Mouse (Mus musculus) lung, postnatal 0 days (tissue): ENCODE measurements at regions not wholly inside any gene's neighbourhood (a gene's known extent, or its start where the extent isn't known, plus 50 kb on each side); places are given as distances from the start of the nearest gene placed in this dataset.
A peak's percentile ranks its signal among the peaks of the same experiment; 100 is the strongest.

ENCODE experiments used
- ATAC-seq: fragments of 200-750 bp; cut with Nextera tagmentation; 2 replicates; pipeline ENCODE4 v1.8.0; 2017; ENCODE audit warnings: moderate library complexity
- DNase-seq: peaks from one replicate; pipeline ENCODE4 v3.0.0-alpha.2; 2016; ENCODE audit warnings: low spot score
- H3K27ac ChIP-seq: fragments of 300-500 bp; sonication (generic); 2 replicates; pipeline ENCODE4 v1.5.1; 2014; ENCODE audit warnings: antibody characterized with exemption, mild to moderate bottlenecking, low read length, mixed read lengths
- H3K27me3 ChIP-seq: fragments of 300-500 bp; sonication (generic); replicated peaks from 2 replicates; pipeline ENCODE4 v1.6.1; 2014; ENCODE audit warnings: low read length, mixed read lengths; ENCODE audit not compliant: insufficient read depth
- H3K36me3 ChIP-seq: fragments of 300-500 bp; sonication (generic); 2 replicates; pipeline ENCODE4 v1.6.1; 2014; ENCODE audit warnings: low read length, mixed read lengths; ENCODE audit not compliant: insufficient read depth
- H3K4me1 ChIP-seq: fragments of 300-500 bp; sonication (generic); 2 replicates; pipeline ENCODE4 v1.6.1; 2014; ENCODE audit warnings: antibody characterized with exemption, low read depth, low read length, mixed read lengths; ENCODE audit not compliant: insufficient read depth
- H3K4me2 ChIP-seq: fragments of 300-500 bp; sonication (generic); replicated peaks from 2 replicates; pipeline ENCODE4 v1.6.1; 2014; ENCODE audit warnings: low read depth, mild to moderate bottlenecking, low read length, moderate library complexity, mixed read lengths
- H3K4me3 ChIP-seq: fragments of 300-500 bp; sonication (generic); 2 replicates; pipeline ENCODE4 v1.5.1; 2014; ENCODE audit warnings: low read depth, low read length
- H3K9ac ChIP-seq: fragments of 300-500 bp; sonication (generic); replicated peaks from 2 replicates; pipeline ENCODE4 v1.6.1; 2014; ENCODE audit warnings: low read depth, mild to moderate bottlenecking
- H3K9me3 ChIP-seq: fragments of 300-500 bp; sonication (generic); 2 replicates; pipeline ENCODE4 v1.6.1; 2016; ENCODE audit warnings: low read length, mixed read lengths
- CTCF ChIP-seq: IDR thresholded peaks from 2 replicates; pipeline ENCODE4 v1.5.1; 2016; ENCODE audit warnings: antibody characterized with exemption, mild to moderate bottlenecking
- EP300 ChIP-seq: IDR thresholded peaks from 2 replicates; pipeline ENCODE4 v1.6.1; 2016; ENCODE audit warnings: antibody characterized with exemption, mild to moderate bottlenecking, control low read depth
- whole genome bisulfite sequencing: fragments of 180-500 bp; shearing (Covaris S2); extraction: QIAGEN DNeasy Blood & Tissue Kit; methylation state at CpG from one replicate; pipeline ENCODE4 v1.1.7; 2014; 5-methylcytosine and 5-hydroxymethylcytosine counted together

- TF ChIP-seq EP300 = no peak
- no peak for TF ChIP-seq CTCF
- no peak overlapping the region for H3K27ac ChIP-seq
- no peak overlapping the region for H3K9ac ChIP-seq
- H3K4me2 ChIP-seq = no peak overlapping the region
- DNase-seq (no peak), ATAC-seq (no peak)
- no peaks in the 10 kb centered on the region for H3K4me1 ChIP-seq
- no peaks in the 10 kb centered on the region for H3K9me3 ChIP-seq
- no peaks in the 10 kb centered on the region for H3K36me3 ChIP-seq
- no peak overlapping the region for H3K4me3 ChIP-seq
- H3K27me3 ChIP-seq = no peaks in the 10 kb centered on the region
- 75% methylated on average over 6 of the region's 6 CpGs for WGBS
Measured at GRCm38 (mm10) chr2:49376281-49376680, 75.0 kb upstream of the Epc2 start.

DNA sequence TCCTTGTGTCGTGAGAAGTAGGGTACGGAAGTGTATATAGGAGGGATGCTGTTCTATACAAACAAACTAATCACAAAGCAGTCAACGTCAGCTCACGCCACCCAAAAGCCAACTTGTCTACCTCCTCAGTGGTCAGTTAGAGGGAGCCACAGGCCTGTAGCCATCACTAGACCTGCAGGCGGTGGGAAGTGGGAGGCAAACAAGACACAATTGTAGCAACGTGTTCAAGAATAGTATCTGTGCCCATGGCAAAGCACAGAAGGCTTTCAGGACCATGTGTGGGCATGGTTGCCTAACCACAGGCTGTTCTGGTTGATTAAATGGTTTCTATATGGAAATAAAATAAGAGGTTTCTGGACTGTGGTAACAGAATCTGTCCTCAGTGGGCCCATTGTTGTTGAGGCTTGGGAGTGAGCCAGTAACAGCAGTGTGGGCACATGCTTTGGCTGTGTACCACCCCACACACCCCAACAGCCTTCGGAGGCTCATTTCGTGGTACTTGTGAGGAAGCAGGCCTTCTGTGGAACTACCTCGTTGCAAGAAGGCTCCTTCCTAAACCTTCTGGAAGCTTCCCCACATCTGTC lies 72.0 kb upstream of the Epc2 start:
- no peak overlapping the region for H3K4me2 ChIP-seq
- H3K36me3 ChIP-seq = no peaks in the 10 kb centered on the region
- DNase-seq = no peak
- H3K27me3 ChIP-seq = no peaks in the 10 kb centered on the region
- ATAC-seq = no peak
- H3K9ac ChIP-seq = no peak overlapping the region
- no peaks in the 10 kb centered on the region for H3K4me1 ChIP-seq
- H3K4me3 ChIP-seq = no peak overlapping the region
- TF ChIP-seq EP300 (no peak), CTCF (no peak)
- 84% methylated on average over 9 of the region's 9 CpGs for WGBS
- H3K27ac ChIP-seq = no peak overlapping the region
- H3K9me3 ChIP-seq = no peaks in the 10 kb centered on the region

GRCm38 (mm10) chr2:49380965-49381364 lies 70.3 kb upstream of the Epc2 start:
- no peaks in the 10 kb centered on the region for H3K4me1 ChIP-seq
- H3K9ac ChIP-seq = no peak overlapping the region
- no peaks in the 10 kb centered on the region for H3K9me3 ChIP-seq
- no peak for TF ChIP-seq EP300
- no peak for TF ChIP-seq CTCF
- H3K4me2 ChIP-seq = no peak overlapping the region
- WGBS = 44% methylated on average over 3 of the region's 3 CpGs
- no peak overlapping the region for H3K4me3 ChIP-seq
- ATAC-seq (no peak), DNase-seq (no peak)
- no peak overlapping the region for H3K27ac ChIP-seq
- H3K36me3 ChIP-seq = no peaks in the 10 kb centered on the region
- no peaks in the 10 kb centered on the region for H3K27me3 ChIP-seq

DNA sequence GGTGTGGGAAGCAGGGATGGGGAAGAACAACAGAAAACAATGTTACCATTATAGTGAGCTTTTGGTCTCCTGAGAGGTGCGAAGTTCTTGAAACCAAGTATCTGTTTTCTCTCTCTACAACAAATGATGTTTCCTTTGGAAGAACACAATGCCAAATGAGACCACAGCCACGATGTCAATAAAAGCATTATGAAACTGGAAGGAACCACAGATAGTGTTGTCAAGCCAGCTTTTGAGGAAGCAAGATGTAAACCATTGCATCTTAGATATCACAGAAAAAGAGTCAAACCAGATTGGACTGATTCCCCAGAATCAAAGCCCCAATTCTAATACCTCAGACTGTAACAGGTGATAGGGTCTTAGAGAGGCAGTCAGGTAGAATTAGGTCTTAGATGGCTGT lies 64.5 kb upstream of the Epc2 start:
- Histone ChIP-seq H3K4me1 (no peaks in the 10 kb centered on the region), H3K9me3 (no peaks in the 10 kb centered on the region), H3K4me3 (no peak overlapping the region), H3K27me3 (no peaks in the 10 kb centered on the region), H3K27ac (no peak overlapping the region), H3K4me2 (no peak overlapping the region), H3K36me3 (no peaks in the 10 kb centered on the region), H3K9ac (no peak overlapping the region)
- no peak for ATAC-seq
- TF ChIP-seq CTCF (no peak), EP300 (no peak)
- no peak for DNase-seq
- WGBS = 71% methylated on average over 2 of the region's 2 CpGs

GRCm38 (mm10) chr2:49391322-49392262 lies 59.7 kb upstream of the Epc2 start:
- no peak for TF ChIP-seq EP300
- no peak for TF ChIP-seq CTCF
- H3K9ac ChIP-seq = no peak overlapping the region
- no peak overlapping the region for H3K4me2 ChIP-seq
- ATAC-seq (peak; percentile 49), DNase-seq (no peak)
- no peak overlapping the region for H3K4me3 ChIP-seq
- H3K27me3 ChIP-seq = no peaks in the 10 kb centered on the region
- WGBS = 53% methylated on average over 5 of the region's 5 CpGs
- H3K4me1 ChIP-seq = no peaks in the 10 kb centered on the region; the same call in 1 of the 2 replicates
- H3K36me3 ChIP-seq = no peaks in the 10 kb centered on the region
- H3K9me3 ChIP-seq = no peaks in the 10 kb centered on the region
- no peak overlapping the region for H3K27ac ChIP-seq
